Mouse (Mus musculus) neural tube, embryonic 11.5 days (tissue): Measurements from ENCODE around the gene Noa1. TPM values are rescaled to one million over a fixed set of nuclear protein-coding genes. Genes with fewer than 3 reads are reported as not detected.
A peak's percentile ranks its signal among the peaks of the same experiment; 100 is the strongest.

Experiments used
- ATAC-seq: fragments of 200-750 bp; cut with Nextera tagmentation; 2 replicates; pipeline ENCODE4 v1.8.0; 2017; ENCODE audit warnings: moderate number of reproducible peaks, mild to moderate bottlenecking, moderate TSS enrichment, moderate library complexity; ENCODE audit not compliant: insufficient read depth, low FRiP score, low TSS enrichment
- DNase-seq: peaks from one replicate; pipeline ENCODE4 v3.0.0-alpha.2; 2015; ENCODE audit warnings: low spot score
- H3K27ac ChIP-seq: fragments of 300-500 bp; sonication (generic); 2 replicates; pipeline ENCODE4 v1.5.1; 2014; ENCODE audit warnings: low read depth, mild to moderate bottlenecking, low read length
- H3K27me3 ChIP-seq: fragments of 300-500 bp; sonication (generic); 2 replicates; pipeline ENCODE4 v1.6.1; 2014; ENCODE audit warnings: mild to moderate bottlenecking, low read length, mixed read lengths; ENCODE audit not compliant: control insufficient read depth, insufficient read depth
- H3K36me3 ChIP-seq: fragments of 300-500 bp; sonication (generic); 2 replicates; pipeline ENCODE4 v1.6.1; 2014; ENCODE audit warnings: mild to moderate bottlenecking, low read length, moderate library complexity, mixed read lengths; ENCODE audit not compliant: control insufficient read depth, insufficient read depth
- H3K4me1 ChIP-seq: fragments of 300-500 bp; sonication (generic); 2 replicates; pipeline ENCODE4 v1.6.1; 2014; ENCODE audit warnings: low read length, mixed read lengths; ENCODE audit not compliant: control insufficient read depth, insufficient read depth
- H3K4me2 ChIP-seq: fragments of 300-500 bp; sonication (generic); 2 replicates; pipeline ENCODE4 v1.6.1; 2014; ENCODE audit warnings: low read depth, mild to moderate bottlenecking, moderate library complexity
- H3K4me3 ChIP-seq: fragments of 300-500 bp; sonication (generic); 2 replicates; pipeline ENCODE4 v1.5.1; 2014; ENCODE audit warnings: low read depth, low read length
- H3K9ac ChIP-seq: fragments of 300-500 bp; sonication (generic); 2 replicates; pipeline ENCODE4 v1.6.1; 2014; ENCODE audit warnings: mild to moderate bottlenecking, low read length
- H3K9me3 ChIP-seq: fragments of 300-500 bp; sonication (generic); 2 replicates; pipeline ENCODE4 v1.6.1; 2016; ENCODE audit warnings: low read length; ENCODE audit not compliant: control insufficient read depth
- WGBS: fragments of 180-500 bp; shearing (Covaris S2); extraction: QIAGEN DNeasy Blood & Tissue Kit; methylation state at CpG from one replicate; pipeline ENCODE4 v1.1.7; 2014; 5-methylcytosine and 5-hydroxymethylcytosine counted together
- polyA plus RNA-seq: library from polyadenylated mRNA; unstranded; fragments of >200 nt; fragmentation: Nextera tagmentation; extraction: Ambion mirVana; gene quantifications from 2 replicates; pipeline ENCODE4 v1.2.1, GENCODE M21; 2014

Noa1 gene
- polyA plus RNA-seq, 1 experiment from 2014 or later, result 33.1 TPM

DNA sequence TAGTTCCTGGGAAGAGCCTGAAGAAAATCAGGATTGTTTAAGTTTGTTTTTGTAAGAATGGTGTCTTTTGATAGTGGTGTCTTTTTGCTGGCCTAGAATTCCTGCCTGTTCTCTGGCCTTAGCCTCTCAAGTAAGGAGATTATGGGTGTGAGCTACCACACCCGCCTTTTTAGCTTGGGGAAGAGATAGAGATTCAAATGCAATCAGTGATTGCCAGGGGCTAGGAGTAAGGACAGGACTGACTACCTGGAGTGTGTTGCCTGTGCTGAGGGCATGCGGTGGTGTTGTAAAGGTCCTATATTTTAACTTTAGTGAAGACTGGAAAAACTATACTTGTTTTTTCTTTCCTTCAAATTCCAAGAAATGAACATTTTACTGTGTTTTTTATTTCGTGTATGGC is 55.5 kb downstream of the Noa1 start:
- Histone ChIP-seq H3K27me3 (no peaks in the 10 kb centered on the region), H3K4me2 (no peak overlapping the region), H3K4me3 (no peak overlapping the region), H3K4me1 (no peaks in the 10 kb centered on the region), H3K27ac (no peak overlapping the region), H3K9me3 (no peaks in the 10 kb centered on the region), H3K36me3 (no peaks in the 10 kb centered on the region), H3K9ac (no peak overlapping the region)
- no peak for ATAC-seq
- no peak for DNase-seq
- WGBS, result 76% methylated on average over 3 of the region's 3 CpGs

DNA sequence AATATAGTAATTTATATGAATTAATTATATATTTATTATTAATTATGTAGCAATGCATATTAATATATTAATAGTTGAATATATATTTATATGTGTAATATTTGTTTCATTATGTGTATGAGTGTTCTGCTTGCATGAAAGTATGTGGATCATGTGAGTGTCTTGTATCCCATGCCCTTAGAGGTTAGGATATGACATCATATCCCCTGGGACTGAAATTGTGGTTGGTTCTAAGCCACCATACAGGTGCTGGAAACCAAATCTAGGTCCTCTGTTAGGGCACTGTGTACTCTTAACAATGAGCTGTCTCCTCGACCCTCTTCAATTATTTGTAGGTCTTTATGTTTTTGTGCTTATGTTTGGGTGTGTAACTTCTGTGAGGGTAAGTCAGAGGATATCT is 56.7 kb downstream of the Noa1 start:
- no peaks in the 10 kb centered on the region for H3K9me3 ChIP-seq
- WGBS, result 72% methylated on average over 1 of the region's 1 CpGs
- no peaks in the 10 kb centered on the region for H3K4me1 ChIP-seq
- DNase-seq (no peak), ATAC-seq (peak; percentile 31; the same call in 1 of the 2 replicates)
- no peaks in the 10 kb centered on the region for H3K36me3 ChIP-seq
- H3K4me2 ChIP-seq, result no peak overlapping the region
- no peak overlapping the region for H3K4me3 ChIP-seq
- H3K27me3 ChIP-seq, result no peaks in the 10 kb centered on the region
- H3K9ac ChIP-seq, result no peak overlapping the region
- no peak overlapping the region for H3K27ac ChIP-seq

DNA sequence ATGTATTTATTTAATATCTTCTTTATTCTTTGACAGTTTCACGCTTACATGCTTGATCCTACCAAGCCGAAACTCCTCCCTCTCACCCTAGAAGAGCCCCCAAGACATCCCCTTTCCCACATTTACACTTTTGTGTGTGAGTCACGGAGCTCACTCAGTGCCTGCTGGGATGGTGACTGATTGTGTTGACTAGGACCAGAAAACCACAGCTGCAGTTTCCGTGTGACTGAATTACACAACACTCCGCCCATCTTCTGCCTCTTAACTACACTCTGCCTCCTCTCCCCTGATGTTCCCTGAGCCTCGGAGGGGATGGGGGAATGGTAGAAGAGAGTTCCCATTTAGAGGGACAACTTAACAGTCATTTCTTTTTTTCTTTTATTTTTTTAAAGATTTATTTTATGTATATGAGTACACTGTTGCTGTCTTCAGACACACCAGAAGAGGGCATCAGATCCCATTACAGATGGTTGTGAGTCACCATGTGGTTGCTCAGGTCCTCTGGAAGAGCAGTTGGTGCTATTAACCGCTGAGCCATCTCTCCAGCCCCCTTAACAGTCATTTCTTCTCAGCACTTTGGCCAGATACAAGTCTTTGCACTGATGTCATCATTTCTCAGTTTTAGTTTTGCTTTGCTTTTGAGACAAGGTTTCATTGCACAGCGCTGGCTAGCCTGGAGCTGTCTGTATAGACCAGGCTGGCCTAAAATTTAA is 57.6 kb downstream of the Noa1 start:
- Histone ChIP-seq H3K27ac (no peak overlapping the region), H3K9me3 (no peaks in the 10 kb centered on the region), H3K36me3 (no peaks in the 10 kb centered on the region), H3K4me3 (no peak overlapping the region), H3K4me2 (no peak overlapping the region), H3K9ac (no peak overlapping the region), H3K27me3 (no peaks in the 10 kb centered on the region), H3K4me1 (no peaks in the 10 kb centered on the region)
- ATAC-seq (no peak), DNase-seq (no peak)
- WGBS, result 62% methylated on average over 8 of the region's 8 CpGs

DNA sequence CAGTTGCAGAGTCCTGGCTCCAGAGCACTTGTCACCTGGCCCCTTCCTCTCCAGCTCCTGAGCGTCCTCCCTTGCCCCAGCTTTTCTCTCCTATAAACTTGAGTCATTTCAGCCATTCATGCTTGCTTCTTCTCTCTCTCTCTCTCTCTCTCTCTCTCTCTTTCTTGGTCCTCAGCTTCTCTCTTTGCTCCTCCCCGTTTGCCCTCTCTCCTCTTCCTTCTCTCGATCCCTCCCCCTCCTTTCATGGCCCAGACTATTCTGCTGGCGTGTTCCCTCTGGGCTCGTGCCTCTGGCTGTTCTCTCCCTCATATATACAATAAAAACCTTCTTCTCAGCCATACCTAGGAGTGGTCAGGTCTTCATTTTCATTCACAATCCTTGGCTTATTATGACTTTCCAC is 58.2 kb downstream of the Noa1 start:
- H3K4me3 ChIP-seq, result no peak overlapping the region
- 44% methylated on average over 5 of the region's 5 CpGs for WGBS
- DNase-seq (no peak), ATAC-seq (no peak)
- H3K9me3 ChIP-seq, result no peaks in the 10 kb centered on the region
- no peaks in the 10 kb centered on the region for H3K4me1 ChIP-seq
- H3K27me3 ChIP-seq, result no peaks in the 10 kb centered on the region
- no peaks in the 10 kb centered on the region for H3K36me3 ChIP-seq
- H3K27ac ChIP-seq, result no peak overlapping the region
- no peak overlapping the region for H3K4me2 ChIP-seq
- H3K9ac ChIP-seq, result no peak overlapping the region

DNA sequence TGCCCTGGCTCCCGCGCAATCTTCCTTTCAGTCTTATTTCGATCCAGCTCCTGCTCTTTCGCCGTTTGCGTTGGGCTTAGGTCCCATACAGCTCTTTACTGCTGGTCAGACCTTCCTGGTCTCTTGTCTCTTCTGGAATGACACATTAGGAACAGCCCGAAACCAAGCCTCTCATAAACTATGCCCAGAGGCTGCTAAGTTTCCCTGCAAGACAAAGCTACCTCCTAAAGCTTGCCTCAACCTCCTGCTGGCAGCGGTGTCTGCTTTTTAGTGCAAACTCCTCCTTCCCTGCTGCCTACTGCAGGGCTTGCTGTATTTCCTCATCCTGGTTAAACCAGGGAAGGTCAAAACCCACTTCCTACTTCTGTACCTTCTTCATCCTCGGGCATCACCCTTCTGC is 59.8 kb downstream of the Noa1 start:
- no peak overlapping the region for H3K4me3 ChIP-seq
- H3K36me3 ChIP-seq, result no peaks in the 10 kb centered on the region
- no peak overlapping the region for H3K27ac ChIP-seq
- 70% methylated on average over 9 of the region's 9 CpGs for WGBS
- no peak overlapping the region for H3K9ac ChIP-seq
- no peaks in the 10 kb centered on the region for H3K27me3 ChIP-seq
- H3K4me1 ChIP-seq, result no peaks in the 10 kb centered on the region
- no peak overlapping the region for H3K4me2 ChIP-seq
- ATAC-seq (no peak), DNase-seq (no peak)
- no peaks in the 10 kb centered on the region for H3K9me3 ChIP-seq

DNA sequence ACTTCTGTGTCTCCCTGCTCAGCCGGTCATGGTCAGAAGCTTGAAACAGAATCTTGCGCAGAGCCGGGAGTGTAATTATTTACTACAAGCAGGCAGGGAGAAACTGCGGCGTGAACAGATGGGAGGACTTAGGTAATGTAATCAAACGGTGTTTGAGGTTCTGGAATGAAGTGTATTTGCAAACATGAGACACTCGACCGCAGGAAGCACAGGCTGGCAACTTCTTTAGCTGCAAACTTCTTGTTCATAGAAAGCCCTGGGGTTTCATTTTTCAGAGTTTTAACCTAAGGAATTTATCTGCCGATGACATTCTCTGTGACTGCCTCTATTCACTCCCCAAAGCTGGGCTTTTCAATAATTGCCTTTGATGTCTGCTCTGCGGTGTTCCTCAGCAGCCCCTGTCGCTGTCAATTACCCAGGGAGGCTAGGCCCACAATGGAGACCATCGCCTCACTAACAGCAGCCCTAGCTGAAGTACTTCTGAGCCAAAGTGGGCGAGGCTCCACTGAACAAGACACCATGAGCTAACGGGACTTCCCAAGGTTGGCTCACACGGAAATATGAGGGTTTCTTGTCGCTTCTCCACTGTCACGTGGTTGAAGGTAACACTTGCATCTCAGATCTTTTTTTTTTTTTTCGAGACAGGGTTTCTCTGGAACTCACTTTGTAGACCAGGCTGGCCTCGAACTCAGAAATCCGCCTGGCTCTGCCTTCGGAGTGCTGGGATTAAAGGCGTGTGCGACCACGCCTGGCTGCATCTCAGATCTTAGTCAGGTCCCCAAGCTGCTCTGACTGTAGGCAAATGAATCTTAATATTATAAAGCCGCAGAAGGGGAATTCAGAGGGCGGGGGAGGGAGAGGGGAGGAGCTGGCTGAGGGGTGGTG is 63.9 kb downstream of the Noa1 start:
- H3K9ac ChIP-seq, result no peak overlapping the region
- H3K4me3 ChIP-seq, result no peak overlapping the region; the same call in 1 of the 2 replicates

DNA sequence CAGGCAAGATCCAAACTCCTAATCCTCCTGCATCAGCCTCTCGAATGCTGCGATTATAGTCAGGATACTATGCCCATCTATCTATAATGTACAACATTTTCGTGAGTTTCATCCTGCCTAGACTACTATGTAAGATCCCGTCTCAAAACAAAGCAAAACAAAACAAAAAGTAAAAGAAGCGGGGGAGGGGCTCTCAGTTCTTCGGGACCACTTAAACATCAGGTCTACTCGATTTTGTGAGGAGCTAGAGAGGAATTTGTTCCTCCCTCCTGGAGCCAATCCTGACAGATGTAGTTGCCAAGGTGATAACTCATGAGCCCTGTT is 64.5 kb downstream of the Noa1 start:
- WGBS, result 43% methylated on average over 7 of the region's 7 CpGs
- Histone ChIP-seq H3K36me3 (no peaks in the 10 kb centered on the region), H3K4me3 (no peak overlapping the region; the same call in 1 of the 2 replicates), H3K9me3 (no peaks in the 10 kb centered on the region), H3K4me2 (peak overlapping the region; percentile 10), H3K27me3 (no peaks in the 10 kb centered on the region), H3K9ac (no peak overlapping the region), H3K27ac (no peak overlapping the region), H3K4me1 (no peaks in the 10 kb centered on the region)
- DNase-seq, result peak; percentile 16
- no peak for ATAC-seq

More for the DNA sequence above, 63.9 kb downstream of the Noa1 start:
- H3K4me2 ChIP-seq, result peak overlapping the region; percentile 10
- H3K36me3 ChIP-seq, result no peaks in the 10 kb centered on the region
- no peaks in the 10 kb centered on the region for H3K27me3 ChIP-seq
- H3K27ac ChIP-seq, result no peak overlapping the region
- DNase-seq, result peak; percentile 59
- H3K9me3 ChIP-seq, result no peaks in the 10 kb centered on the region
- ATAC-seq, result no peak; the same call in 1 of the 2 replicates
- 32% methylated on average over 26 of the region's 26 CpGs for WGBS
- H3K4me1 ChIP-seq, result no peaks in the 10 kb centered on the region

DNA sequence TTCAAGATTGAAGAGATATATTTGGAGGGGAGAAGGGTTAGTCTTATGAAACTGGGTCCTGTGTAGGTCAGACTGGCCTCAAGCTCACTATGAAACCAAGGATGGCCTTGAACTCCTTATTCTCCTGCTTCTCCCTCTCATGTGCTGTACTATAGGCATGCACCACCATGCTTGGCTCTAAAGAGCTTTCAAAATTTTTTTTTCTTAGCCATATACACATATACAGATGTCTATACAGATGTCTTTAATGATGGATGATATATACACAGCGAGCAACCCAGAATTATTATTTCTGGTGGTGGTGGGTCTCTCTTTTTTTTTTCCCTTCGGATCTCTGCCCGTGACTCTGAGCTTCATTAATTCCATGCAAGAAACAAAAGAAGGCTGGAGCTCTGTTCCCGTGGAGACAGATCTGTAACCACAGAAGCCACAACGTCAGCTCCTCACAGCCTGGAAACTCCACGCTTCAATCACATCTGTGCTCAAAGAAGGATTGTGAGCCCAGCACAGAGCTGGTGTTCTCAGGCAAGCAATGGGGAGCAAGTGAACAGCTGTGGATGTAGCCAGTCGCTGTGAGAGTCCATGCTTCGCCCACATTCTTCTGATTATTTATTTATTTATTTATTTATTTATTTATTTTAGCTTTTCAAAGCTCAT is 65.4 kb downstream of the Noa1 start:
- Histone ChIP-seq H3K4me1 (no peaks in the 10 kb centered on the region), H3K9me3 (no peaks in the 10 kb centered on the region), H3K27ac (no peak overlapping the region), H3K4me3 (no peak overlapping the region), H3K9ac (no peak overlapping the region), H3K4me2 (no peak overlapping the region), H3K36me3 (no peaks in the 10 kb centered on the region), H3K27me3 (no peaks in the 10 kb centered on the region)
- 48% methylated on average over 8 of the region's 8 CpGs for WGBS
- DNase-seq (peak; percentile 19), ATAC-seq (no peak)
